Mouse (Mus musculus) neural tube, embryonic 15.5 days (tissue): ENCODE measurements around the gene Ptger4. TPM values are rescaled to one million over a fixed set of nuclear protein-coding genes. Genes with fewer than 3 reads are reported as not detected.
"Not testable (repeated sequence)": the region's sequence is repeated elsewhere in the genome, so short reads cannot be mapped to it uniquely, and the experiment has no call there.

Experiments
- ATAC-seq: fragments of 200-750 bp; cut with Nextera tagmentation; 2 replicates; pipeline ENCODE4 v1.8.0; 2017; ENCODE audit warnings: mild to moderate bottlenecking, moderate TSS enrichment, moderate library complexity; ENCODE audit not compliant: low FRiP score
- H3K27ac ChIP-seq: fragments of 300-500 bp; sonication (generic); replicated peaks from 2 replicates; pipeline ENCODE4 v1.5.1; 2015; ENCODE audit warnings: mild to moderate bottlenecking, inconsistent platforms
- H3K27me3 ChIP-seq: fragments of 300-500 bp; sonication (generic); replicated peaks from 2 replicates; pipeline ENCODE4 v1.6.1; 2015; ENCODE audit warnings: inconsistent platforms
- H3K36me3 ChIP-seq: fragments of 300-500 bp; sonication (generic); 2 replicates; pipeline ENCODE4 v1.6.1; 2015; ENCODE audit warnings: inconsistent platforms
- H3K4me1 ChIP-seq: fragments of 300-500 bp; sonication (generic); 2 replicates; pipeline ENCODE4 v1.6.1; 2015; ENCODE audit warnings: inconsistent platforms
- H3K4me2 ChIP-seq: fragments of 300-500 bp; sonication (generic); 2 replicates; pipeline ENCODE4 v1.6.1; 2015; ENCODE audit warnings: inconsistent platforms, mild to moderate bottlenecking, moderate library complexity
- H3K4me3 ChIP-seq: fragments of 300-500 bp; sonication (generic); replicated peaks from 2 replicates; pipeline ENCODE4 v1.5.1; 2015; ENCODE audit warnings: mild to moderate bottlenecking, inconsistent platforms
- H3K9ac ChIP-seq: fragments of 300-500 bp; sonication (generic); replicated peaks from 2 replicates; pipeline ENCODE4 v1.6.1; 2015; ENCODE audit warnings: mild to moderate bottlenecking, inconsistent platforms
- H3K9me3 ChIP-seq: fragments of 300-500 bp; sonication (generic); replicated peaks from 2 replicates; pipeline ENCODE4 v1.6.1; 2016; ENCODE audit warnings: inconsistent platforms
- WGBS: fragments of 180-500 bp; shearing (Covaris S2); methylation state at CpG from one replicate; pipeline ENCODE4 v1.1.7; 2015; ENCODE audit warnings: mixed read lengths; 5-methylcytosine and 5-hydroxymethylcytosine counted together
- polyA plus RNA-seq: library from polyadenylated mRNA; unstranded; fragments of >200 nt; fragmentation: Nextera tagmentation; extraction: Ambion mirVana; gene quantifications from 2 replicates; pipeline ENCODE4 v1.2.1, GENCODE M21; 2015

Ptger4 gene
- polyA plus RNA-seq, 1 experiment from 2014 or later = 5.7 TPM

- WGBS = 15% methylated on average over 6 of the region's 6 CpGs
- H3K9ac ChIP-seq = no peak overlapping the region
Observed at GRCm38 (mm10) chr15:5236538-5236937, 7.4 kb downstream of the Ptger4 start.

GRCm38 (mm10) chr15:5235527-5235926 lies 8.5 kb downstream of the Ptger4 start:
- WGBS = 34% methylated on average over 8 of the region's 8 CpGs
- Histone ChIP-seq H3K4me1 (peaks cover 10% of the 10 kb centered on the region; the same call in 1 of the 2 replicates), H3K9me3 (no peaks in the 10 kb centered on the region), H3K9ac (no peak overlapping the region), H3K4me3 (no peak overlapping the region), H3K27ac (no peak overlapping the region), H3K27me3 (0 out of 2 replicates have a peak, but pooled peaks cover under 1% of the 10 kb centered on the region), H3K36me3 (no peaks in the 10 kb centered on the region), H3K4me2 (peak overlapping the region; percentile 15)
- no peak for ATAC-seq

More at GRCm38 (mm10) chr15:5236538-5236937, 7.4 kb downstream of the Ptger4 start:
- H3K27me3 ChIP-seq = 0 out of 2 replicates have a peak, but pooled peaks cover 7% of the 10 kb centered on the region
- peaks cover 15% of the 10 kb centered on the region; the same call in 1 of the 2 replicates for H3K4me1 ChIP-seq
- no peak overlapping the region for H3K4me3 ChIP-seq
- no peak overlapping the region for H3K27ac ChIP-seq
- ATAC-seq = peak; percentile 87
- no peaks in the 10 kb centered on the region for H3K9me3 ChIP-seq
- H3K36me3 ChIP-seq = no peaks in the 10 kb centered on the region
- no peak overlapping the region for H3K4me2 ChIP-seq

GRCm38 (mm10) chr15:5234659-5235058 lies 9.3 kb downstream of the Ptger4 start:
- H3K9me3 ChIP-seq = no peaks in the 10 kb centered on the region
- H3K27me3 ChIP-seq = no peaks in the 10 kb centered on the region
- no peak overlapping the region for H3K4me3 ChIP-seq
- H3K4me2 ChIP-seq = no peak overlapping the region
- H3K27ac ChIP-seq = no peak overlapping the region
- 88% methylated on average over 16 of the region's 16 CpGs for WGBS
- H3K4me1 ChIP-seq = peaks cover 10% of the 10 kb centered on the region; the same call in 1 of the 2 replicates
- no peak for ATAC-seq
- no peaks in the 10 kb centered on the region for H3K36me3 ChIP-seq
- H3K9ac ChIP-seq = no peak overlapping the region

GRCm38 (mm10) chr15:5230746-5231145 lies 13.2 kb downstream of the Ptger4 start:
- H3K27ac ChIP-seq, H3K9me3 ChIP-seq, H3K36me3 ChIP-seq, H3K4me1 ChIP-seq, H3K4me2 ChIP-seq, H3K4me3 ChIP-seq, ATAC-seq, H3K9ac ChIP-seq, H3K27me3 ChIP-seq: not testable (repeated sequence)
- 84% methylated on average over 10 of the region's 10 CpGs for WGBS

- H3K4me1 ChIP-seq = no peaks in the 10 kb centered on the region
- no peaks in the 10 kb centered on the region for H3K27me3 ChIP-seq
- no peak for ATAC-seq
- WGBS = 84% methylated on average over 6 of the region's 6 CpGs
- H3K27ac ChIP-seq = no peak overlapping the region
- H3K9me3 ChIP-seq = no peaks in the 10 kb centered on the region
- no peak overlapping the region for H3K4me2 ChIP-seq
- no peak overlapping the region for H3K4me3 ChIP-seq
- no peak overlapping the region for H3K9ac ChIP-seq
- peaks cover 11% of the 10 kb centered on the region for H3K36me3 ChIP-seq
Observed at GRCm38 (mm10) chr15:5220491-5220890, 23.5 kb downstream of the Ptger4 start.

- Histone ChIP-seq H3K4me3 (no peak overlapping the region), H3K36me3 (peaks cover 10% of the 10 kb centered on the region; the same call in 1 of the 2 replicates), H3K27ac (no peak overlapping the region), H3K4me2 (no peak overlapping the region), H3K4me1 (no peaks in the 10 kb centered on the region), H3K9ac (no peak overlapping the region), H3K27me3 (no peaks in the 10 kb centered on the region), H3K9me3 (no peaks in the 10 kb centered on the region)
- no peak for ATAC-seq
- 96% methylated on average over 3 of the region's 3 CpGs for WGBS
Observed at GRCm38 (mm10) chr15:5209116-5209515, 34.9 kb downstream of the Ptger4 start.

- no peak overlapping the region for H3K4me2 ChIP-seq
- WGBS = 94% methylated on average over 9 of the region's 9 CpGs
- ATAC-seq = no peak
- H3K27ac ChIP-seq = no peak overlapping the region
- H3K27me3 ChIP-seq = no peaks in the 10 kb centered on the region
- H3K4me3 ChIP-seq = no peak overlapping the region
- H3K9me3 ChIP-seq = no peaks in the 10 kb centered on the region
- H3K36me3 ChIP-seq = 0 out of 2 replicates have a peak, but pooled peaks cover 3% of the 10 kb centered on the region
- no peak overlapping the region for H3K9ac ChIP-seq
- H3K4me1 ChIP-seq = no peaks in the 10 kb centered on the region
Observed at GRCm38 (mm10) chr15:5205222-5205621, 38.8 kb downstream of the Ptger4 start.

- no peak for ATAC-seq
- H3K9ac ChIP-seq = no peak overlapping the region
- no peak overlapping the region for H3K27ac ChIP-seq
- H3K4me1 ChIP-seq = no peaks in the 10 kb centered on the region
- no peak overlapping the region for H3K4me2 ChIP-seq
- WGBS = 73% methylated on average over 4 of the region's 4 CpGs
- no peaks in the 10 kb centered on the region for H3K9me3 ChIP-seq
- no peaks in the 10 kb centered on the region for H3K36me3 ChIP-seq
- no peaks in the 10 kb centered on the region for H3K27me3 ChIP-seq
- no peak overlapping the region for H3K4me3 ChIP-seq
Observed at GRCm38 (mm10) chr15:5196691-5197090, 47.3 kb downstream of the Ptger4 start.

- H3K9me3 ChIP-seq = no peaks in the 10 kb centered on the region
- H3K4me1 ChIP-seq = no peaks in the 10 kb centered on the region
- H3K36me3 ChIP-seq = no peaks in the 10 kb centered on the region
- H3K4me3 ChIP-seq = no peak overlapping the region
- H3K9ac ChIP-seq = no peak overlapping the region
- H3K4me2 ChIP-seq = no peak overlapping the region
- ATAC-seq = no peak
- 44% methylated on average over 4 of the region's 4 CpGs for WGBS
- no peaks in the 10 kb centered on the region for H3K27me3 ChIP-seq
- H3K27ac ChIP-seq = no peak overlapping the region
Observed at GRCm38 (mm10) chr15:5195987-5196514, 47.9 kb downstream of the Ptger4 start.

GRCm38 (mm10) chr15:5194931-5195330 lies 49.1 kb downstream of the Ptger4 start:
- 0 out of 2 replicates have a peak, but pooled peaks cover 2% of the 10 kb centered on the region for H3K36me3 ChIP-seq
- H3K4me1 ChIP-seq = no peaks in the 10 kb centered on the region
- H3K9me3 ChIP-seq = no peaks in the 10 kb centered on the region
- WGBS = 92% methylated on average over 9 of the region's 9 CpGs
- H3K27me3 ChIP-seq = no peaks in the 10 kb centered on the region
- H3K27ac ChIP-seq = no peak overlapping the region
- no peak overlapping the region for H3K4me2 ChIP-seq
- H3K9ac ChIP-seq = no peak overlapping the region
- no peak overlapping the region for H3K4me3 ChIP-seq
- ATAC-seq = no peak

- ATAC-seq = no peak
- Histone ChIP-seq H3K36me3 (0 out of 2 replicates have a peak, but pooled peaks cover 2% of the 10 kb centered on the region), H3K27ac (no peak overlapping the region), H3K9me3 (no peaks in the 10 kb centered on the region), H3K4me1 (0 out of 2 replicates have a peak, but pooled peaks cover 3% of the 10 kb centered on the region), H3K4me2 (no peak overlapping the region), H3K9ac (no peak overlapping the region), H3K4me3 (no peak overlapping the region), H3K27me3 (no peaks in the 10 kb centered on the region)
- 92% methylated on average over 6 of the region's 6 CpGs for WGBS
Observed at GRCm38 (mm10) chr15:5194446-5194845, 49.5 kb downstream of the Ptger4 start.

- no peaks in the 10 kb centered on the region for H3K27me3 ChIP-seq
- no peak for ATAC-seq
- H3K4me3 ChIP-seq = no peak overlapping the region
- WGBS = 87% methylated on average over 3 of the region's 3 CpGs
- H3K9me3 ChIP-seq = no peaks in the 10 kb centered on the region
- H3K36me3 ChIP-seq = 0 out of 2 replicates have a peak, but pooled peaks cover 2% of the 10 kb centered on the region
- no peak overlapping the region for H3K4me2 ChIP-seq
- H3K4me1 ChIP-seq = 0 out of 2 replicates have a peak, but pooled peaks cover 3% of the 10 kb centered on the region
- H3K9ac ChIP-seq = no peak overlapping the region
- no peak overlapping the region for H3K27ac ChIP-seq
Observed at GRCm38 (mm10) chr15:5193833-5194232, 50.2 kb downstream of the Ptger4 start.
